Mouse (Mus musculus) heart, postnatal 14 days (tissue): Measurements from ENCODE around the gene Smug1. TPM values are rescaled to one million over a fixed set of nuclear protein-coding genes. Genes with fewer than 3 reads are reported as not detected.
A peak's percentile ranks its signal among the peaks of the same experiment; 100 is the strongest.

ENCODE experiments used
- DNase-seq, 2 experiments: peaks; one replicate each; pipeline ENCODE4 v3.0.0; 2021 to 2022
- intact Hi-C: fragments of 180-260 bp; cut with DNase I; formaldehyde crosslinking; loops from one replicate; pipeline ENCODE4 v1.15.1; 2025
- long read RNA-seq, 2 experiments: library from polyadenylated mRNA; stranded (forward); transcript quantifications; one replicate each; pipeline ENCODE4 v2.0.0; 2021
- total RNA-seq, 2 experiments: library from RNA; stranded (reverse); gene quantifications; 2 replicates each; pipeline ENCODE4 v1.2.3; 2021

Gene Smug1
- 10 to 100 TPM; 13.5 to 14.0 TPM for total RNA-seq
- long read RNA-seq, experiment 1, partial matches to known transcripts = 19 of 24 reads
- long read RNA-seq, experiment 1, other reads (novel, unspliced or antisense) = 3 of 24 reads
- long read RNA-seq, experiment 2, partial matches to known transcripts = 15 of 18 reads
- long read RNA-seq, experiment 2, other reads (novel, unspliced or antisense) = 2 of 18 reads

- intact Hi-C loops = no loop called here
Measured at GRCm38 (mm10) chr15:103167042-103167615, at the start of gene Smug1. Gene Smug1, minus strand, starts transcription at chr15:103167092.

GRCm38 (mm10) chr15:103216052-103216451 is 49.2 kb upstream of the Smug1 start:
- no peak for DNase-seq
- intact Hi-C loops = no loop called here

More at GRCm38 (mm10) chr15:103167042-103167615, at the start of gene Smug1:
- no peak for DNase-seq

DNA sequence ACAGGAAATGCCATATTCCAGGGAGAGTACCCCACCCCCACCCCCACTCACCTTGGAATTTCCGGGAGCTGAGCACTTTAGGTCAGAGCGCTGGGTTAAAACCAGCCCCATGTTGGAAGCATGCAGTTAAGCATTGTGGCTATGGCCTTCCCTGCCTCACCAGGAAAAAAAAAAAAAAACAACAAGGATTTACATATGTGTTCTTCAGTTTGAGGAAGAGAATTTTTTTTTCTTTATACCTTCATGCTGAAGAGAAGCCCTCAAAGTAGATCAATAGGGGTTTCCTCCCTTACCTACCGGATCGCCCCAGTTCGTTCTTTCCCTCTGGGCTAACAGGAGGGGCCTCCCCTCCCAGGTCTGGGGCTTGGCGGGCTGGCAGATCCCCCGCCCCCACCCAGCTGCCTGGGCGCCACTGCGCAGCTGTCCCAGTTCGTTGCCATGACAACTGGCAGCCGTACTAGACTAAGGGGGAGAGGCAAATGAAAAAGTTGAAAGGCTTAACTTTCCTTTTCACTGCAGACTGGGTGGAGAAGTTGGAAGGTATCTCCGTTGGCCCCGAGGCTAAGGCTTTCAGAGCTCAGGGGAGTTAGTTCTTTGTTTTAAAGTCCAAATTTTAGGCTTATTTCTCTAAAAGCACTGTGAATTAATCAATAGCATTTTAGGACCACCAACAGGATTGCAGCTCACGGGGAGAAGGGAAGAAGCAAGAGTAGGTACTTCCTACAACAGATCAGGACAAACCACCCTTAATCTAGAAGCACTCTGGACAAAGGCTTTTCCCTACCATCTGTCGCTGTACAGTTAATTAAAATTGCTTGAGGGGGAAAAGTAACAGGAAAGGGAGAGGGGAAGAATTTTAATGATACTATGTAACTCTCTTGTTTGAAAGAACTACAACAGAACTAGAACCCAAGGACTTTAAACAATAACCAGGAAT is 48.3 kb upstream of the Smug1 start:
- peak; percentile 86 to 90 for DNase-seq
- intact Hi-C loops = loop anchor here (1.0 kb wide), 1 partner anchor 24 kb away; the partner anchor contains the start of gene Cbx5

DNA sequence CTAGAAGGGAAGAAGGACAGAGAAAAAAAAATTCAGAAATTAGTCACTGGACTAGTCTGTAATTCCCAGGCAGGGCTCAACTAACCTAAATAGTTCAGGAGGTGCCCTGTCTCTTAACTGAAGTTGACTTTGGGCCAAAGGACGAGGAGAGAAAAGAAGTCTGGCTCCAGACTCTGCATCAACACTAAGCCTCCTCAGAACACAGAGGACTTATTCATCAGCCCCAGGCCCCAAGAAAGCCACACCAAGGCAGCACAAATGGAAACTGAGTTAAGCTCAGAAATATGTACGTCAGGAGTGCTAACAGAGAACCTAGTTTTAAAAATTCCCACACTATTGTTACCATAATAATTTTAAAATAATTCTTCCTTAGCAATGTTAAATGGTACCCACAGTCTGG is 47.3 kb upstream of the Smug1 start:
- DNase-seq = no peak
- intact Hi-C loops = no loop called here

DNA sequence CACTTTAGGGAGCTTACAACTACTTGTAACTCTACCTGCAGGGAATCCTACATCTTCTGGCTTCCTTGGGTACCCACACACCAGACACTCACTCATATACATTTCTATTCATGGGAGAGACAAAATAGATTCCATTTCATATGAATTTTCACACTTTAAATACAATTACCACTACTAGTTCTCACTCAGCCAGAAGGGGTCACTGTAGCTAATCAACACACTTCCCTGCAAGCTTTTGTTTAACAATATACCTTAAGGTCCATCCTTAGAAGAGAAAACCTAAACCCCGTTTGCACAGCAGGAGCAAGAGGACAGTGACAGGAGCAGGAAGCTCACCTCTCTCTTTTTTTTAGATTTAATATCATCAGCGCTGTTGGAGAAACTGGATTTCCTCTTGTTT is 38.3 kb upstream of the Smug1 start:
- intact Hi-C loops = loop anchor here (2.0 kb wide), 1 partner anchor 102 kb away; no protein-coding TSS in a partner anchor
- DNase-seq = no peak

- intact Hi-C loops = no loop called here
- peak; percentile 67 to 80 for DNase-seq
Measured at GRCm38 (mm10) chr15:103202088-103202793, 35.3 kb upstream of the Smug1 start.

DNA sequence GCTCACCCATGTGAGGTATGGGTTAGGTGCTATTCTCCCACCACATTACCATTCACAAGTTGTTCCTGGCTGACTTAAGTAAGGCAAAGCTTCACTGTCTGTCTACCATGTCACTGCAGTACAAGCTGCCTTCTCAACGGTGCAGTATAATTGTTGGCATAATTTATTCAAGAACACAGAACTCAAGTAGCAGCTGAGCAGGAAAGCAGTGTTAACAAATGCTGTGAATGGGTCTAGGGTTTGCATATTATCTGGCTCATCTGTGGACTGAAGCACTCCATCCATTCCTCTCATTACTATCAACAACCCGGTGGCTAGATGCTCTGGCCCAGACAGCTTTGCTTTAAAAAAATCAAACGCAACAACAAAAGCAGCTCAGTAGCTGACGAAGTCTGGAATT is 30.9 kb upstream of the Smug1 start:
- DNase-seq = no peak
- intact Hi-C loops = loop anchor here (5.0 kb wide), 1 partner anchor 40 kb away; the partner anchor contains the start of gene Cbx5

DNA sequence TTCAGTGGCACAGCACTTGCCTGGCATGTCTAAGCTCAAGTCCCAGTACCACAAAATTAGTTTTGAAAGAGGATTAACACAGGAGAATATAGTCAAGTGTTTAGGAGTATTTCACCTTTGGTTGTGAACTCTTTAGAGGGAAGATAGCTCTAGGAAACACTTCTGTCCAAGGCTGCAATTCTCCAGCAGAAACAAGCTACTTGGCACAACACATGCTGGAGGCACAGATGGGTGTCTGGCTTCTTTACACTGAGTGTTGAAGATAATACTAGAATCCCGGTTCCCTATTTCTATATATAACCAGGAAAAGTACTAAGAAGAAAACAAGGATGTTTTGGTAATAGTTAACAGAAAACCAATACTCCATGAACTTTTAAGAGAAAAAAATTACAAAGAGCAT is 29.9 kb upstream of the Smug1 start:
- DNase-seq = no peak
- intact Hi-C loops = loop anchor here (5.0 kb wide), 1 partner anchor 40 kb away; the partner anchor contains the start of gene Cbx5

DNA sequence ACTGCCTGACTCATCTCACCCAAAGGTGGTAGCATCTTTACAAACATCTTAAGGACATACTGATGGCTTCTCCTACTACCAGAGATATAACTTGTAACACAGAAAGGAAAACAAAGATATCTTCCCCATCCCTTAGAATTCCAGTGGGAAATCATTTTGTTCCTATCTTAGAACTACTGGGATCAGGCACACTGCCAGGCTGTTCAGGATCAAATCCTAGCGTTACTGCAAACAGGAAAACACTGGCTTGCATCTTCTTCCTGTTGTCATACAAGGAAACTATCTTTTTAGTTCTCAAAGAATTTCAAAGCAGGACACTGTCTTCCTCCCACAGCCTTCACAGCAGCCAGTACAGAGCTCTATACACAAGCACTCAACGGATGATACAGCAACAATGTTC is 26.7 kb upstream of the Smug1 start:
- intact Hi-C loops = no loop called here
- DNase-seq = peak in 1 of 2 experiments; percentile 35

- intact Hi-C loops = no loop called here
- DNase-seq = peak; percentile 49 to 73
Measured at GRCm38 (mm10) chr15:103190531-103191462, 23.9 kb upstream of the Smug1 start.

DNA sequence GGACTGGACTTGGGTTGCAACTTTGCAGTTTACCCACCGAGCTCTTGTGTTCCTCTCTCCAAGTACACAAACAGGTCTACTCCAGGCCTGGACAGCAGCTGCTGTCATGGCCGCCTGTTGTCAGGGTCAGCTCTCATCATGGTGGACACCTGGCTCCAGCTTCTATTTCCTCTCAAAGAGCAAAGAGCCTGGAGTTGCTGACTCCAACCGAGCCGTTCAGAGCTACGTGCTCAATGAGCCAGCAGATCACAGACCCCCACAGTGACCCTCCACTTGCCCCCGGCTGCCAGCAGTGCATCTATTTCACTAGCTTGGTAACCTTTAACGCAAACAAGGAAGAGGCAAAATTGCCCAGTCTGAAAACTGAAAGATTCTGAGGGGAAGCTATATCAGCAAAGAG is 23.2 kb upstream of the Smug1 start:
- intact Hi-C loops = no loop called here
- DNase-seq = no peak

GRCm38 (mm10) chr15:103187803-103188202 is 20.9 kb upstream of the Smug1 start:
- intact Hi-C loops = no loop called here
- DNase-seq = no peak

DNA sequence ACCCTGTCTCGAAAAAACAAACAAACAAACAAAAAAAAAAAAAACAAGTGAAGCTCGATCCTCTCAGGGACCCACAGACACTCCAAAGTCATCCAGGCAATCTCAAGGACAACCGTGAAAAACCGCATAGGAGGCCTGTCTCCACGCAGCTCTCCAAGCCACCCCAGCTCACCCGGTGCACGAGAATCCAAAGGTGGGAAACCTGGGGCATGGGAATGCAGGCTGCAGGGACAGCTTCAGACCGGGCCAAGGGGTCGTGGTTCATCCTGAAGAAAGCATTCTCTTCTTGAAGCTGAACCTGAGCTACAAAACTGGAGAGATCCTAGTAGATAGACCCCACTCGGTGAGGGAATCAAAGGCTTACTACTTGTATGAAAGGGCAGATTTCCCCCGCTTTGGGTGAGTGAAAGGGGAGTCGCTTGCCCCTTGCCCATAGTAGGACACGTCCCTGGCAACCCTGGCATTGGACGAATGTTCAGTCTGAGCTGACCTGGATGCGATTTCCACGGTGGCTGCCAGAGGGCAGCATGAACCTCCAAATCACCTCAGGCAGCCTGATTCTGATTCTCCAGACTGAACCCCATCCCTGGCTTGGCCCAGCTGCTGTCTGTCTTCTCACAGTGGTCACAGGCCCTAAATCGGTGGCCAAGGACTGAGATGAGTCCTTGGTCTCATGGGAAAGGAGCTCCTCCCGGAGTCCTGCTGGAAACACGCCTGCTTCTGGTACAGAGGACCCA is 18.7 kb upstream of the Smug1 start:
- DNase-seq = peak; percentile 66 to 74
- intact Hi-C loops = loop anchor here (1.0 to 2.0 kb wide), 2 partner anchors 91 to 122 kb away; no protein-coding TSS in a partner anchor

DNA sequence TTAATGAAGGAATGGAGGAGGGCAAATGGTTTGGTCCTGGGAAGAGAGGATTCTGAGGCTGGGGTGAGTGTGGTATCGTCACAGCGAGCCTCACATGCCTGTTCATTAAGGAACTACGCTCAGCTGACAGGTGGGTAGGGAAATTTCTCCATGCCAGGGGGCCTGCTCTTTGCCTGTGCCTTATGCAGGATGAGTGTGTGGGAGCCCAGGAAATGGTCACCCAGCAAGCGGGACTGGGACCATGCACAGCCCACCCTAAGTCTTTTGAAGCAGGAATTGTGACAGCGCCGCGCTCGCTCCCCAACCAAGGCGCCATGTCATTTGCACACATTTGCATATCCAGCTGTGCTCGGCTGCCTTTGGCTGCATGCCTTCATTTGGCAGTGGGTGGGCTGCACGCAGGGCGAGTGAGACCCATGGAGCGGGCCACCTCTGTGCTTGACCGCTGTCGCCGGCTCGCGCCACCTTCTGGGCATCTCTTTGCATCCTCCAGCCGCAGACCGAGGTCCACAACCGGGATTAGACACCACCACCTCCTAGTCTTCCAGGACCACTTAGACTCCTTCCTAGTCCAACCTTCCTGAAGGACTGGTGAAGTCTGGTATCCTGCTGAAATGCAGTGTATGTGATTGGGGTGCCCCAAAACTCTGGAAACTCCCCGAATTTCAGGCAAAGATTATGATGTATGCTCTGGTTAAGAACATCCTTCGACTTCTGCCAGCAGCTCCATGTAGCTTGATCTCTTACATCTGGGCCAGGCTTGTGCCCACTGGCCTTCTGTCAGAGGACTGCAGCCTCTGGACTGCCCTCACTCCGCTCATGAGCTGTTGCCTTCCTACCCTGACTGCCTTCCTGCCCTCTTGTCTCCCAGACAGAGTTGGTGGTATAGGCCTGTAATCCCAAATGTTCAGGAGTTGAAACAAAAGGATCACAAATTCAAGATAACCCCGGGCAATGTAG is 17.0 kb upstream of the Smug1 start:
- DNase-seq = no peak
- intact Hi-C loops = loop anchor here (2.0 kb wide), 1 partner anchor 93 kb away; no protein-coding TSS in a partner anchor

DNA sequence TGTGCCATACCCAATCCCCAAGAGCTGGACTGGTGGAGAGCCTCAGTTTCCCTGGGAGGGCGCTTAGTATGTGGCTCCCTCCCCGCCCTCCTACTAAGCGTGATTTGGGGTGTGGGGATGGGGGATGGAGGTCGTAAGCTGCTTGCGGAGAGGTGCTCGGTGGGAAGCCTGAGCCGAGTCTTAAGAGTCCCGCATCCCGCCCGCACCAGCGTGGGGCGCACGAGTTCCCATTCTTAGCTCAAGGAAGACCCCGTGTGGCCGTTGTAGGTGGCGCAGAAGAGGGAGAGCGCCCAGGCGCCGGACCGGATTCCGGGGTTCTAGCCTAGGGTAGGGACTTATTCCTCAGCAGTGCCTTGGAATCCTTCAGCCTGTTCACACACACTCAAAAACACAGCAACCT is 16.2 kb upstream of the Smug1 start:
- intact Hi-C loops = no loop called here
- DNase-seq = peak; percentile 65 to 72

DNA sequence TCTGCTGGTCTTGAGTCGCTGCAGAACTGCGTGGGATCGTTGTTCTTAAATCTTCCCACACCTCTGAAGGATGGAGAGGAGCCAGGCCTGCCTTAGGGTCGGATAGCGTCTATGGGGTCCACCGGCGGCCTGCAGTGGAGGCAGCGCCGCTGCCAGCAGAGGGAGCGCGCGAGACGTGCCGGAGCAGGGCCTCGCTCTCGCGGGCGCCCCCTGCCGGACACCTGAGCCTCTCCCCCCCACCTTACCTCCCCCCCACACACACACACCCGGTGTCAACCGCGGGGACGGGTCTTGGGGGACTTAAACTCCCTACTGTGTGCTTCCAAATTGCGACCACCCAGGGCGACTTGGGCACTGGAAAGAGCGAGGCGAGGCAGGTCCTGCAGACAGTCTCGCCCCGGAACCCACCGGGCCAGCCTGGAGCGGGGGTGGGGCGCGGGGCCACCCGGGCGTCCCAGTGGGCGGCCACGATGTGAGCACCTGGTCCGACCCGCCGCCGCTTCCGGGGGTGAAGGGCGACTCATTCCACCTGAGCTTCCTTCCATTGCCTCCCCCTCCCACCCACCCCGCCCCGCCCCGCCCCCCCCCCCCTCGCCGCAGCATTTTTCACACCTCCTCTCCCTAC is 15.4 kb upstream of the Smug1 start:
- intact Hi-C loops = no loop called here
- peak; percentile 94 to 95 for DNase-seq

GRCm38 (mm10) chr15:103180406-103180805 is 13.5 kb upstream of the Smug1 start:
- DNase-seq = no peak
- intact Hi-C loops = no loop called here
